Comparison of ENCODE assay signal across 9 mouse cellular contexts in genomic region chr1:172513525-172514212, GRCm38 (mm10). TPM values are rescaled to one million over a fixed set of nuclear protein-coding genes. Genes with fewer than 3 reads are reported as not detected.
DNase-seq lines count a peak whose midpoint lies in the region; ATAC-seq and TF ChIP-seq lines count a peak whose summit lies in the region.
"Had no signal": no experiment of that assay in that cellular context is flagged by ENCODE, and none has a peak within 500 bp of the region (broad histone marks: within the 10 kb centered on the region; RNA-seq: fewer than 3 reads in every experiment).

No protein-coding gene starts in this region.

- peak; percentile 38 for DNase-seq in ovary, postnatal 36 days (ENCODE audit: low spot score)
- no peak for DNase-seq in ovary, postnatal 14 days (ENCODE audit: low spot score)
- peak; percentile 94 for DNase-seq in induced T-regulatory cell, adult 2 months (ENCODE audit: low read depth)
- DNase-seq in liver, postnatal 0 days, result peak; percentile 75
- DNase-seq in spleen, postnatal 10 days (ENCODE audit: low spot score in 2 of 2), result peak; percentile 31 to 67
- no peak for DNase-seq in cerebellum, adult 11 months
- no peak for DNase-seq in cerebellum, adult 8-10 months

- H3K4me2 ChIP-seq in embryonic facial prominence, embryonic 15.5 days (replicated peaks), result no peak overlapping the region
- peak overlapping the region; percentile 57 for H3K4me2 ChIP-seq in liver, postnatal 0 days (ENCODE audit: low read depth, low read length)

- H3K9ac ChIP-seq in embryonic facial prominence, embryonic 15.5 days, result no peak overlapping the region
- H3K9ac ChIP-seq in liver, postnatal 0 days (replicated peaks), result peak overlapping the region; percentile 36; the same call in 1 of the 2 replicates
- H3K9ac ChIP-seq: embryonic facial prominence, embryonic 12.5 days had no signal

- H3K36me3 ChIP-seq in embryonic facial prominence, embryonic 15.5 days, result no peaks in the 10 kb centered on the region
- H3K36me3 ChIP-seq in liver, postnatal 0 days (replicated peaks; ENCODE audit: insufficient read depth, low read length), result no peaks in the 10 kb centered on the region
- H3K36me3 ChIP-seq: embryonic facial prominence, embryonic 12.5 days had no signal

- 0 out of 2 replicates have a peak, but pooled peaks cover 7% of the 10 kb centered on the region for H3K4me1 ChIP-seq in embryonic facial prominence, embryonic 15.5 days
- peaks cover 35% of the 10 kb centered on the region for H3K4me1 ChIP-seq in liver, postnatal 0 days (ENCODE audit: insufficient read depth)

- TF ChIP-seq EP300 in liver, postnatal 0 days (IDR thresholded peaks at IDR 0.05; ENCODE audit: low read depth), result no peak; the same call in 1 of the 2 replicates

- no peak for TF ChIP-seq CTCF in liver, postnatal 0 days (IDR thresholded peaks at IDR 0.05; ENCODE audit: low read depth)

- ATAC-seq in embryonic facial prominence, embryonic 15.5 days (ENCODE audit: insufficient number of reproducible peaks, low FRiP score, low TSS enrichment, low read depth), result no peak
- ATAC-seq in liver, postnatal 0 days, result peak; percentile 11

- WGBS in embryonic facial prominence, embryonic 15.5 days, result 71% methylated on average over 17 of the region's 17 CpGs
- 18% methylated on average over 17 of the region's 17 CpGs for WGBS in liver, postnatal 0 days (ENCODE audit: insufficient replicate concordance)

- H3K27ac ChIP-seq in embryonic facial prominence, embryonic 15.5 days (replicated peaks), result peak overlapping the region; percentile 34; the same call in 1 of the 2 replicates
- peak overlapping the region; percentile 77 for H3K27ac ChIP-seq in liver, postnatal 0 days (ENCODE audit: low read depth)
- H3K27ac ChIP-seq: embryonic facial prominence, embryonic 12.5 days had no signal

- no peak overlapping the region for H3K4me3 ChIP-seq in embryonic facial prominence, embryonic 15.5 days (replicated peaks)
- H3K4me3 ChIP-seq in liver, postnatal 0 days (ENCODE audit: low read depth, low read length), result peak overlapping the region; percentile 13
- H3K4me3 ChIP-seq: embryonic facial prominence, embryonic 12.5 days had no signal

- no peaks in the 10 kb centered on the region for H3K27me3 ChIP-seq in embryonic facial prominence, embryonic 15.5 days
- no peaks in the 10 kb centered on the region for H3K27me3 ChIP-seq in liver, postnatal 0 days (ENCODE audit: insufficient read depth, low read length)
- H3K27me3 ChIP-seq: embryonic facial prominence, embryonic 12.5 days had no signal

- H3K9me3 ChIP-seq in embryonic facial prominence, embryonic 15.5 days (replicated peaks), result no peaks in the 10 kb centered on the region
- peaks cover 8% of the 10 kb centered on the region; the same call in 1 of the 2 replicates for H3K9me3 ChIP-seq in liver, postnatal 0 days (ENCODE audit: low read length)
- H3K9me3 ChIP-seq: embryonic facial prominence, embryonic 12.5 days had no signal

RNA-seq across cellular contexts. Expression of gene Cfap45, which starts 6.9 kb away (rescaled TPM):
- polyA plus RNA-seq in embryonic facial prominence, embryonic 15.5 days (2015; fragmentation: Nextera tagmentation; extraction: Ambion mirVana), result 12.2 and 18.7 TPM in 2 replicates
- 0.32 and 0.37 TPM in 2 replicates for polyA plus RNA-seq in liver, postnatal 0 days (2015; fragmentation: Nextera tagmentation; extraction: Ambion mirVana)

RNA-seq across cellular contexts. Expression of gene Tagln2, which starts 13.8 kb away (rescaled TPM):
- polyA plus RNA-seq in embryonic facial prominence, embryonic 15.5 days (2015; fragmentation: Nextera tagmentation; extraction: Ambion mirVana), result 260 and 286 TPM in 2 replicates
- polyA plus RNA-seq in liver, postnatal 0 days (2015; fragmentation: Nextera tagmentation; extraction: Ambion mirVana), result 104 and 105 TPM in 2 replicates

RNA-seq across cellular contexts. Expression of gene Igsf9, which starts 32.1 kb away (rescaled TPM):
- 58.4 and 61.0 TPM in 2 replicates for polyA plus RNA-seq in embryonic facial prominence, embryonic 15.5 days (2015; fragmentation: Nextera tagmentation; extraction: Ambion mirVana)
- polyA plus RNA-seq in liver, postnatal 0 days (2015; fragmentation: Nextera tagmentation; extraction: Ambion mirVana), result 0.32 and 0.73 TPM in 2 replicates

RNA-seq across cellular contexts. Expression of gene Slamf9, which starts 38.5 kb away (rescaled TPM):
- polyA plus RNA-seq in embryonic facial prominence, embryonic 15.5 days (2015; fragmentation: Nextera tagmentation; extraction: Ambion mirVana), result 0.85 and 1.2 TPM in 2 replicates
- polyA plus RNA-seq in liver, postnatal 0 days (2015; fragmentation: Nextera tagmentation; extraction: Ambion mirVana), result 1.1 and 1.5 TPM in 2 replicates

RNA-seq across cellular contexts. Expression of gene Vsig8, which starts 42.1 kb away (rescaled TPM):
- 7.7 and 10.9 TPM in 2 replicates for polyA plus RNA-seq in embryonic facial prominence, embryonic 15.5 days (2015; fragmentation: Nextera tagmentation; extraction: Ambion mirVana)
- polyA plus RNA-seq in liver, postnatal 0 days (2015; fragmentation: Nextera tagmentation; extraction: Ambion mirVana), result not detected in 2 replicates
- polyA plus RNA-seq: embryonic facial prominence, embryonic 12.5 days had no signal

Comparison
In these comparisons a context has a peak if more than half of its experiments do, and no peak if none do; other contexts are left out.
1. DNase-seq: peak in ovary, postnatal 36 days (single experiment), induced T-regulatory cell, adult 2 months (single experiment), liver, postnatal 0 days (single experiment) and spleen, postnatal 10 days (2 of 2); none in ovary, postnatal 14 days (single experiment), cerebellum, adult 11 months (single experiment) and cerebellum, adult 8-10 months (single experiment).
2. RNA of gene Igsf9, which starts 32.1 kb away (polyA plus RNA-seq): 58.4 to 61.0 TPM in embryonic facial prominence, embryonic 15.5 days; 0.32 to 0.73 TPM in liver, postnatal 0 days; every median in the first group is over 10 times any median in the second.